Mouse (Mus musculus) brain, embryonic 14.5 days (tissue): ENCODE measurements at regions not wholly inside any gene's neighbourhood (a gene's known extent, or its start where the extent isn't known, plus 50 kb on each side); places are given as distances from the start of the nearest gene placed in this dataset.

Experiments used
- DNase-seq: peaks from one replicate; pipeline ENCODE4 v3.0.0-alpha.2; 2011; ENCODE audit warnings: low read depth
- CTCF ChIP-seq: fragments of 200-500 bp; IDR thresholded peaks from 2 replicates; pipeline ENCODE4 v1.5.1; 2012; ENCODE audit warnings: inconsistent platforms, mild to moderate bottlenecking, moderate library complexity, borderline replicate concordance; ENCODE audit not compliant: insufficient read depth, insufficient read length; ENCODE audit errors: extremely low read depth
- POLR2A ChIP-seq: fragments of 200-500 bp; IDR thresholded peaks from 2 replicates; pipeline ENCODE4 v1.6.1; 2012; ENCODE audit warnings: mild to moderate bottlenecking, inconsistent platforms, borderline replicate concordance; ENCODE audit not compliant: poor library complexity, insufficient read depth, insufficient read length, severe bottlenecking; ENCODE audit errors: extremely low read depth

GRCm38 (mm10) chr19:15513197-15513596 is 433.9 kb downstream of the Psat1 start:
- no peak for TF ChIP-seq CTCF
- no peak for TF ChIP-seq POLR2A
- peak; percentile 27 for DNase-seq

GRCm38 (mm10) chr19:15510395-15510794 is 436.7 kb downstream of the Psat1 start:
- TF ChIP-seq CTCF (no peak), POLR2A (no peak)
- no peak for DNase-seq

GRCm38 (mm10) chr19:15502985-15503354 is 444.2 kb downstream of the Psat1 start:
- TF ChIP-seq CTCF (no peak), POLR2A (no peak)
- DNase-seq = no peak

DNA sequence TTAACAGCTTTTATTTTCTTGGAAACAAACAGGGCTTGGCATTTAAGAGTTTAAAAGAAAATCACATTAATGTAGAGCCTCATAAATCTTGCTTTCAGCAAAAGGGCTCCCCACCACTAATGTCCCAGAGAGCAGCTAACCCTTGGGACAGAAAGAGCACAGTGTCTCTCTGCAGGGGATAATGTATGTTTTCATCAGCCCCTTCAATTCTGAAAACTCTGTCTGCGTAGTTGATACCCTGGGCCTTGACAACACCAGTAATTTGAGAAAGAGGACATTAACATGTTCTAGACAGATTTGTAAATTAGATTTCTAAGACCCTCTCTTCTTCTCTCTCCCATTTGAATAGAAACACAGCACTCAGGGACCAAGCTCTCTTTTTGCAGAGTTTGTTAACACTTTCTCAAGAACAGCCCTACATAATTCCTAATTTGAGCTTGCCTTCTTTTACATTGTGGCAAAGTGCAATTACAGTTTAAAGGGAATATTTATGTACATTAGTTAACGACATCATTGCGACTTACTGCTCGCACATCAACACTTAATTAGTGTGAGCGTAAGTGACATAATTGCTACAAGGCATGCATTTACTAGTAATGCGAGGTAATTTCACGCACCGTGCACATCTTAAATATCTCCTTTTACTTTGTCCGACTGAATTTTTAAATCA is 444.7 kb downstream of the Psat1 start:
- DNase-seq = peak; percentile 86

DNA sequence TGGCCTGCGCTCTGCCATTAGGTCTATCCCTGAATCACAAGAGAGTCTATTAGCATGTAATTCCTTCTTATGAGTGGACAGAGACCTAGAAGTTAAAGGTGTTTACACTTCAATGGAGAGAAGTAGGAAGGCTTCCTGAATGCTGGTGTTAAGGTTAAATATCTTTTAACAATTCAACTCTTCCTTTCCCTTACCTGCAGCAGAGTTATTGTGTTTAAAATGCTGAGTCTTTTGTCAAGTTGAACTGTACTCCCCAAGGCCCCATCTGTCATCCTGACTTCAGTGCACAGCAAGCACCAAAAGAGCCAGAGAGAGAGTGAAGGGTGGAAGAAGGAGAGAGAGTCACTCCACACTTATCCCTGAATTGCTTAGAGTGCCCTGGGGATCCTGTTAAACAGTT is 451.6 kb downstream of the Psat1 start:
- TF ChIP-seq CTCF (no peak), POLR2A (no peak)
- DNase-seq = no peak

More for the DNA sequence above, 444.7 kb downstream of the Psat1 start:
- TF ChIP-seq POLR2A (no peak), CTCF (no peak)

DNA sequence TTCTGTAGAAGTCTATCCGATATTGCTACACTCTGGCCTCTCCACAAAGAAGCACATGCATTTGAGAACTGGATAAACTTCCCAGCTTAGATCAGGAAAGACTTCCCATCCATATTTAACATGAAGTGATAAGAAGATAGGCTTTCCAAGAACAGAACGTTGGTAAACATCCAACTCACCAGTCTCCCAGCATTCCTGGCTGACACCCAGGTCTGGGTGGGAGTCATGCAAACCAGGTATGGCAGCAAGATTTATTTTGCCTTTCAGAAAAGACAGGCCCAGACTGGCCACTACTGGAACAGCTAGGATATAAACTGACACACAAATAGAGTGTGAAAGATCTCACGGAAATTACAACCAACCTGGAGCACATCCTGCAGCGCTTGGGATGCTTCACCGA is 459.6 kb downstream of the Psat1 start:
- DNase-seq = peak; percentile 10
- TF ChIP-seq POLR2A = no peak
- no peak for TF ChIP-seq CTCF

GRCm38 (mm10) chr19:15481605-15482004 is 465.5 kb downstream of the Psat1 start:
- peak; percentile 71 for DNase-seq
- no peak for TF ChIP-seq CTCF

GRCm38 (mm10) chr19:15469541-15469940 is 477.6 kb downstream of the Psat1 start:
- DNase-seq = peak; percentile 68
- TF ChIP-seq CTCF (no peak), POLR2A (no peak)

DNA sequence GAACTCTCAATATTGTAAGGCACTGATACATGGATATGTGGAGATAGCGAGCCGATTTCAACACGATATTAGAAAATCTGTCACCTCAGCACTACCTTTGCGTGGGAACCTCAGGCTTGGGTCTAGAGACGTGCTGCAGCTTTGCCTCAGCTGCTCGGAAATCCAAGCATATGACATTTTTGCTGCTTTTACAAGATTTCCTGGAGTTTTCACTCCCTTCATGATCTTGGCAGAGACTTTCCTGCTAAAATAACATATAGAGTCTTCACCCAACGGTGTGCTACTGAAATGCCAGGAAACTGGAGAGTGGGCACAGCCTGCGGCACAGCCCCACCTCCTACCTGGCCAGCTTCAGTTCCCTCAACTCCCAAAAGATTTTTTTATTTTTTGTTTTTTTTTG is 480.4 kb downstream of the Psat1 start:
- peak; percentile 24 for DNase-seq

DNA sequence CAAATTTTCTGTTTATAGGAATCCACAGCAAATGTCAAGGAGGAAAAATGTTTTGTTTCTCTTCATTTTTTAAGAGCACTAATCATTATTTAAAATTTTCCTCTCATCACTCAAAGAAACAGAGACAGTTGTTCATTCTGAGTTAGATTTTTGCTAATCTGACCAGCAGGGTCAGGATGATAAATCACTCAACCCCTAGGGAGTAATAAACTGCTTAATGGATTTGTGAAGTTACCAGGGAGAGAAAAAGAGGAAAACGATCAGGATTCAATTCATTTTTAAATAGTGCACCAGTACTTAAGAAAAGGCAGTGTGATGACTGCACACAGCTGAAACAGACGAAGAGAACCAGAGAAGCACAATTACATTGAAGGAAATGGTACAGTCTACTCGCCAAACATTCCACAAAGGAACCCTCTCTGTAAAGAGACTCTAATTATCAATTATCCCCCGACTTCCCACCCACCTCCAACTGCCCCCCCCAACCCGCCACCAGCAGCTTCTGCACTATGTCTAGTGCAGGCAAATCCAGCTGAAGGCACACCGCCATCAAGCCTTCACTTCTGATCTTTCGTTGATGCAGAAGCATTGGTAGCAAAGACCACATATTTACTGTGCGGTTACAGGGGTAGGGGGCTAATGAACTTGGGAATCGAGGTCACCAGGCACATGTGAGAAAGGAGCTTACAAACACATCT is 481.9 kb downstream of the Psat1 start:
- TF ChIP-seq POLR2A (no peak), CTCF (no peak)
- DNase-seq = peak; percentile 50

More for the DNA sequence above, 480.4 kb downstream of the Psat1 start:
- TF ChIP-seq CTCF = no peak
- no peak for TF ChIP-seq POLR2A

- TF ChIP-seq POLR2A (no peak), CTCF (no peak)
- DNase-seq = no peak
These were observed 489.3 kb downstream of the Psat1 start for GRCm38 (mm10) chr19:15457793-15458192.
